In genomic region chr6:5498740-5499139, GRCm38 (mm10) we compare ENCODE assay signal across 27 mouse cellular contexts. TPM values are rescaled to one million over a fixed set of nuclear protein-coding genes. Genes with fewer than 3 reads are reported as not detected.
DNase-seq lines count a peak whose midpoint lies in the region; ATAC-seq lines count a peak whose summit lies in the region.
"Had no signal": no experiment of that assay in that cellular context is flagged by ENCODE, and none has a peak within 500 bp of the region (broad histone marks: within the 10 kb centered on the region; RNA-seq: fewer than 3 reads in every experiment).

No protein-coding gene starts in this region.

- H3K4me3 ChIP-seq in forebrain, embryonic 15.5 days: no peak overlapping the region
- H3K4me3 ChIP-seq: embryonic facial prominence, embryonic 15.5 days; heart, embryonic 13.5 days; hindbrain, embryonic 15.5 days; left cerebral cortex, adult 2 months; limb, embryonic 15.5 days; liver, embryonic 15.5 days; midbrain, embryonic 15.5 days; neural tube, embryonic 12.5 days had no signal

- H3K27ac ChIP-seq in forebrain, embryonic 15.5 days (replicated peaks): no peak overlapping the region
- H3K27ac ChIP-seq: embryonic facial prominence, embryonic 15.5 days; heart, embryonic 13.5 days; hindbrain, embryonic 15.5 days; left cerebral cortex, adult 2 months; limb, embryonic 15.5 days; liver, embryonic 15.5 days; macrophage; midbrain, embryonic 15.5 days; neural tube, embryonic 12.5 days had no signal

- no peak overlapping the region for H3K9ac ChIP-seq in forebrain, embryonic 15.5 days (replicated peaks)
- H3K9ac ChIP-seq: embryonic facial prominence, embryonic 15.5 days; heart, embryonic 13.5 days; hindbrain, embryonic 15.5 days; limb, embryonic 15.5 days; liver, embryonic 15.5 days; midbrain, embryonic 15.5 days; neural tube, embryonic 12.5 days had no signal

- ATAC-seq in forebrain, embryonic 15.5 days (replicated peaks): no peak
- ATAC-seq: forebrain, embryonic 16.5 days; lung, postnatal 0 days; midbrain, embryonic 15.5 days had no signal

- H3K36me3 ChIP-seq in forebrain, embryonic 15.5 days: no peaks in the 10 kb centered on the region
- H3K36me3 ChIP-seq: embryonic facial prominence, embryonic 15.5 days; heart, embryonic 13.5 days; hindbrain, embryonic 15.5 days; limb, embryonic 15.5 days; liver, embryonic 15.5 days; midbrain, embryonic 15.5 days; neural tube, embryonic 12.5 days had no signal

- H3K9me3 ChIP-seq in forebrain, embryonic 15.5 days: no peaks in the 10 kb centered on the region
- H3K9me3 ChIP-seq: embryonic facial prominence, embryonic 15.5 days; heart, embryonic 13.5 days; hindbrain, embryonic 15.5 days; limb, embryonic 15.5 days; liver, embryonic 15.5 days; midbrain, embryonic 15.5 days; neural tube, embryonic 12.5 days had no signal

- H3K27me3 ChIP-seq in forebrain, embryonic 15.5 days: 0 out of 2 replicates have a peak, but pooled peaks cover 6% of the 10 kb centered on the region
- H3K27me3 ChIP-seq: embryonic facial prominence, embryonic 15.5 days; heart, embryonic 13.5 days; hindbrain, embryonic 15.5 days; limb, embryonic 15.5 days; neural tube, embryonic 12.5 days had no signal

- H3K4me1 ChIP-seq in forebrain, embryonic 15.5 days: peaks cover 14% of the 10 kb centered on the region
- H3K4me1 ChIP-seq: liver, embryonic 15.5 days had no signal

- peak; percentile 67 for DNase-seq in gastrocnemius, adult 18-20 months (ENCODE audit: low spot score)
- DNase-seq in gastrocnemius, adult 8-10 months (ENCODE audit: low spot score in 2 of 2): no peak
- peak; percentile 37 for DNase-seq in heart, adult 8-10 months (ENCODE audit: low spot score)
- DNase-seq in heart, postnatal 25 days (ENCODE audit: low spot score): no peak
- peak; percentile 51 to 74 for DNase-seq in kidney, adult 8-10 months
- DNase-seq in kidney, postnatal 10 days: no peak
- DNase-seq in fat pad, adult 2 months (ENCODE audit: extremely low read depth, low read depth, low spot score): peak; percentile 73
- DNase-seq: adrenal gland, adult 8-10 months; cerebellum, adult 11 months; cerebellum, adult 9-11 months; left cerebral cortex, postnatal 4 days; right cerebral cortex, postnatal 14 days; spleen, adult 18-20 months had no signal

- WGBS in forebrain, embryonic 15.5 days: 93% methylated on average over 11 of the region's 11 CpGs

- H3K4me2 ChIP-seq in forebrain, embryonic 15.5 days (replicated peaks): no peak overlapping the region
- H3K4me2 ChIP-seq: embryonic facial prominence, embryonic 15.5 days; heart, embryonic 13.5 days; hindbrain, embryonic 15.5 days; limb, embryonic 15.5 days; liver, embryonic 15.5 days; midbrain, embryonic 15.5 days; neural tube, embryonic 12.5 days had no signal

- intact Hi-C loops in heart, postnatal 25 days (cut with DNase I): loop anchor here (10.0 kb wide), 1 partner anchor 86 kb away; no protein-coding TSS in a partner anchor

RNA-seq across cellular contexts. Expression of gene Pdk4, which starts 2.6 kb away (rescaled TPM):
- total RNA-seq in gastrocnemius, adult 18-20 months (2021): 1,000 to 10,000 TPM in 1 of 2 experiments, 100 to 1,000 TPM in 1; 758 to 1,312 TPM
- total RNA-seq in gastrocnemius, adult 8-10 months (2022): 100 to 1,000 TPM; 401 to 730 (median 519) TPM
- 100 to 1,000 TPM; 285 to 511 (median 332) TPM for total RNA-seq in heart, adult 8-10 months (2022)
- 100 to 1,000 TPM; 594 to 699 TPM for total RNA-seq in heart, postnatal 25 days (2021)
- polyA plus RNA-seq in forebrain, embryonic 15.5 days (2015; fragmentation: Nextera tagmentation; extraction: Ambion mirVana): 2.0 and 2.4 TPM in 2 replicates
- total RNA-seq: common myeloid progenitor, adult 5-6 weeks; hematopoietic stem cell, adult 5-6 weeks had no signal
- polyA plus RNA-seq: macrophage had no signal

Comparison
In these comparisons a context has a peak if more than half of its experiments do, and no peak if none do; other contexts are left out.
1. DNase-seq: peak in gastrocnemius, adult 18-20 months (single experiment), heart, adult 8-10 months (single experiment), kidney, adult 8-10 months (2 of 2) and fat pad, adult 2 months (single experiment); none in gastrocnemius, adult 8-10 months (0 of 2), heart, postnatal 25 days (single experiment) and kidney, postnatal 10 days (single experiment).